Comparison of ENCODE assay signal across 9 mouse cellular contexts in genomic region chr9:44486741-44487421, GRCm38 (mm10). TPM values are rescaled to one million over a fixed set of nuclear protein-coding genes. Genes with fewer than 3 reads are reported as not detected.
DNase-seq lines count a peak whose midpoint lies in the region; ATAC-seq lines count a peak whose summit lies in the region.
"Had no signal": no experiment of that assay in that cellular context is flagged by ENCODE, and none has a peak within 500 bp of the region (broad histone marks: within the 10 kb centered on the region; RNA-seq: fewer than 3 reads in every experiment).

No protein-coding gene starts in this region.

- H3K4me2 ChIP-seq in embryonic facial prominence, embryonic 13.5 days, result peak overlapping the region; percentile 89
- peak overlapping the region; percentile 87 for H3K4me2 ChIP-seq in midbrain, embryonic 12.5 days (replicated peaks)

- H3K9ac ChIP-seq in embryonic facial prominence, embryonic 13.5 days, result peak overlapping the region; percentile 99
- H3K9ac ChIP-seq in midbrain, embryonic 12.5 days (replicated peaks), result peak overlapping the region; percentile 35

- DNase-seq in ovary, postnatal 10 days (ENCODE audit: low spot score), result peak; percentile 13
- DNase-seq in ovary, postnatal 14 days (ENCODE audit: low spot score), result no peak
- DNase-seq in heart, postnatal 10 days, result peak; percentile 74 to 75
- DNase-seq in kidney, postnatal 4 days, result peak; percentile 60 to 68
- DNase-seq in frontal cortex, postnatal 14 days (ENCODE audit: low spot score in 2 of 2), result no peak
- no peak for DNase-seq in natural killer cell, adult 2 months (ENCODE audit: low spot score in 2 of 2)

- peaks cover 11% of the 10 kb centered on the region; the same call in 1 of the 2 replicates for H3K36me3 ChIP-seq in embryonic facial prominence, embryonic 13.5 days
- H3K36me3 ChIP-seq in midbrain, embryonic 12.5 days, result no peaks in the 10 kb centered on the region

- intact Hi-C loops in heart, postnatal 10 days (cut with DNase I), result no loop called here

- H3K9me3 ChIP-seq in embryonic facial prominence, embryonic 13.5 days, result no peaks in the 10 kb centered on the region
- H3K9me3 ChIP-seq in midbrain, embryonic 12.5 days, result no peaks in the 10 kb centered on the region

- 10% methylated on average over 15 of the region's 15 CpGs for whole genome bisulfite sequencing in embryonic facial prominence, embryonic 13.5 days
- WGBS in midbrain, embryonic 12.5 days, result 19% methylated on average over 15 of the region's 15 CpGs

- peak overlapping the region; percentile 98 for H3K4me3 ChIP-seq in embryonic facial prominence, embryonic 13.5 days
- H3K4me3 ChIP-seq in midbrain, embryonic 12.5 days, result peak overlapping the region; percentile 19

- H3K27ac ChIP-seq in embryonic facial prominence, embryonic 13.5 days, result peak overlapping the region; percentile 98
- H3K27ac ChIP-seq in midbrain, embryonic 12.5 days (replicated peaks), result peak overlapping the region; percentile 68

- no peaks in the 10 kb centered on the region for H3K27me3 ChIP-seq in embryonic facial prominence, embryonic 13.5 days
- peaks cover 3% of the 10 kb centered on the region; the same call in 1 of the 2 replicates for H3K27me3 ChIP-seq in midbrain, embryonic 12.5 days

- ATAC-seq in embryonic facial prominence, embryonic 13.5 days (ENCODE audit: insufficient number of reproducible peaks, insufficient read depth, low FRiP score, low TSS enrichment, low read depth), result no peak
- ATAC-seq in midbrain, embryonic 12.5 days (ENCODE audit: low FRiP score, low read depth), result no peak

- H3K4me1 ChIP-seq in embryonic facial prominence, embryonic 13.5 days, result peaks cover 84% of the 10 kb centered on the region
- H3K4me1 ChIP-seq in midbrain, embryonic 12.5 days, result peaks cover 84% of the 10 kb centered on the region

RNA-seq across cellular contexts. Expression of gene Bcl9l, which starts 4.3 kb away (rescaled TPM):
- polyA plus RNA-seq in embryonic facial prominence, embryonic 13.5 days (2015; fragmentation: Nextera tagmentation; extraction: Ambion mirVana), result 18.2 and 19.3 TPM in 2 replicates
- 10 to 100 TPM; 66.8 to 73.0 TPM for total RNA-seq in heart, postnatal 10 days (2021)
- 10.2 and 10.4 TPM in 2 replicates for polyA plus RNA-seq in midbrain, embryonic 12.5 days (2016; fragmentation: Nextera tagmentation; extraction: Ambion mirVana)

RNA-seq across cellular contexts. Expression of gene Upk2, which starts 32.1 kb away (rescaled TPM):
- 2.8 and 2.9 TPM in 2 replicates for polyA plus RNA-seq in embryonic facial prominence, embryonic 13.5 days (2015; fragmentation: Nextera tagmentation; extraction: Ambion mirVana)
- total RNA-seq in heart, postnatal 10 days (2021), result not detected
- polyA plus RNA-seq in midbrain, embryonic 12.5 days (2016; fragmentation: Nextera tagmentation; extraction: Ambion mirVana), result not detected in 2 replicates

RNA-seq across cellular contexts. Expression of gene Foxr1, which starts 45.9 kb away (rescaled TPM):
- not detected in 2 replicates for polyA plus RNA-seq in embryonic facial prominence, embryonic 13.5 days (2015; fragmentation: Nextera tagmentation; extraction: Ambion mirVana)
- not detected for total RNA-seq in heart, postnatal 10 days (2021)
- not detected in 2 replicates for polyA plus RNA-seq in midbrain, embryonic 12.5 days (2016; fragmentation: Nextera tagmentation; extraction: Ambion mirVana)
- total RNA-seq: gastrocnemius, postnatal 4 days had no signal

Comparison
In these comparisons a context has a peak if more than half of its experiments do, and no peak if none do; other contexts are left out.
1. DNase-seq: peak in ovary, postnatal 10 days (single experiment), heart, postnatal 10 days (2 of 2) and kidney, postnatal 4 days (2 of 2); none in ovary, postnatal 14 days (single experiment), frontal cortex, postnatal 14 days (0 of 2) and natural killer cell, adult 2 months (0 of 2).